Mouse (Mus musculus): ENCODE results near the gene Olfr67. TPM values are rescaled to one million over a fixed set of nuclear protein-coding genes. Genes with fewer than 3 reads are reported as not detected.
"Not testable (repeated sequence)": the region's sequence is repeated elsewhere in the genome, so short reads cannot be mapped to it uniquely, and the experiment has no call there.

Gene Olfr67
- not detected in 2 replicates for polyA plus RNA-seq (2012; rRNA removed)

DNA sequence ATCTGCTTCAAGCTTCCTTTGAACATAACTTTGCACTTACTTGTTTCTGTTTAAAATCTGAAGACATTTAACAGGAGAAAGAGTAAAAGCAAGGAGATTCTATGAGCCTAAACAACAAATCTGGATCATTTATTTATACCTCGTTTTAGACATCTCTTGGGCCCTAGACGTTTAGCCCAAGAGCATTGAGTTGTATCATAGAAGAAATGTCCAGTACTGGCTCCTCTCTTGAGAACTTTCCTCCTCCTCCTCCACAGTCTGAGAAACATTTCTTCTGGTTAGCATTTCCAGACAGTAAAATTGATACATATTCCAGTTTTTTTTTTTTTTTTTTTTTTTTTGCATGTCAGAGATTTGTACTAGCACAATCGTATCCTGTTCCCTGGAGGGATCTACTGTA lies at the start of gene Olfr67:
Gene Olfr67, minus strand, starts transcription at position 101 of the 400 bp plus-strand sequence.
- no peak for DNase-seq (ENCODE audit: low read depth)

GRCm38 (mm10) chr7:103840268-103840667 lies 48.6 kb upstream of the Olfr67 start, which contains the start of gene Hbb-bh2:
Gene Hbb-bh2, minus strand, starts transcription at chr7:103840520.
- no peak for DNase-seq (ENCODE audit: low read depth)

DNA sequence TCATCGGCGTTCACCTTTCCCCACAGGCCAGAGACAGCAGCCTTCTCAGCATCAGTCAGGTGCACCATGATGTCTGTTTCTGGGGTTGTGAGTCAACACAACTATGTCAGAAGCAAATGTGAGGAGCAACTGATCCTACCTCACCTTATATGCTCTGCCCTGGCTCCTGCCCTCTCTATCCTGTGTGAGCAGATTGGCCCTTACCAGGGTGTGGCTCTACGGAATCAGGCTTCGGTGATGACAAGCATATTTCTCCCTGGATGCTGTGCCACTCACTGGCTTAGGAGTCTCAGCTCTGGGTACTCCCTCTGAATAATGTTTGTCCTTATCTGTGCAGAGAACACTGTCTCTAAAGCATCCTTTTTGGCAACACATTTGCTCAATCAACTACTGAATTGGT lies 36.2 kb upstream of the Olfr67 start, which contains the start of gene Hbb-bs:
Gene Hbb-bs, minus strand, starts transcription at position 289 of the 400 bp plus-strand sequence.
- DNase-seq (ENCODE audit: low read depth): no peak

DNA sequence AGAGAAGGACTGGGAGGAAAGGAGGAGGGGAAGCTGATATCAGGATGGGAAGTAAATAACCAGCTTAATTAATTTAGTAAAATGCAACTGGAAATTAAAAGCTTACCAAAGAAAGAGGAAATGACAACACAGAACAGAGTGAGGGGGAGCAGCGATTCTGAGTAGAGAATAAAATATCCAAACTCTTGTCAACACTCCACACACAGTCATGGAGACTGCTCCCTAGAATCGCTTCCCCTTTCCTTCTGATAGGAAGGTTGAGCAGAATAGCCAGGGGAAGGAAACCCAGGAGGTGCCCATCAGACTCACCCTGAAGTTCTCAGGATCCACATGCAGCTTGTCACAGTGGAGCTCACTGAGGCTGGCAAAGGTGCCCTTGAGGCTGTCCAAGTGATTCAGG lies 35.5 kb upstream of the Olfr67 start:
- DNase-seq (ENCODE audit: low read depth): not testable (repeated sequence)

- no peak for DNase-seq (ENCODE audit: low read depth)
These were observed 34.8 kb upstream of the Olfr67 start for GRCm38 (mm10) chr7:103826255-103826887.

DNA sequence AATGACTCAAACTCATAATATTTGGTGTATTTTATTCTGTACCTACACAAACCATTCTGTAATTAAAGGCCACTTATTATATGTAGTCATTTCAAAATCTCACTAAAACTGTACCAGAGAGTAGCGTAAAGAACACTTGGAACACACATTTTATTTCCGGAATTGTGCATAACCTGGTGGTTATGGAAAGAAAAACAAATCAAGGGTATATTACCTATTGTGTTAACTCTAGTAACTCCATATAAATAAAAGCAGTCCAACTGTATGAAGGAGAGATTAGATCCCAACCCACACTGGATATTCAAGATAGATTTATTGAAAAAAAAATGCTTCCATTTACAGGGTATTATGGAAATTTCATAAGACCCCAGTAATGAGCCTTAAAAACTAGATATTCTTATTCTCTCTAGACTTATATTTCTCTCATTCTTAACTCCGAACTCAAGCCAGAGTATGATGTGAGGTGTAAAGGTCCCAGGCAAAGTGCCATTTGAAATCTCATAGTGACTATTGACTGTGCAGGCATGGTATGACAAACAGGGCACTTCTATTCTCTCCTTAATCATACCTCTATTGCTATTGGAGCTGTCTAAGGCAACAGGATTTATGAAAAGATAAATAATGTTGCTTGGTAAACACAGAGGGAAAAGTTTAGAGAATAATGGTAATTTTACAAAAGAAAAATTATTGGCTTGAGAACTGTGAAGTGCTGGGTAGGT lies 34.1 kb upstream of the Olfr67 start:
- DNase-seq (ENCODE audit: low read depth): no peak

GRCm38 (mm10) chr7:103824597-103824996 lies 33.0 kb upstream of the Olfr67 start:
- no peak for DNase-seq (ENCODE audit: low read depth)

- DNase-seq (ENCODE audit: low read depth): not testable (repeated sequence)
These were observed 23.5 kb upstream of the Olfr67 start for GRCm38 (mm10) chr7:103815085-103815484.

DNA sequence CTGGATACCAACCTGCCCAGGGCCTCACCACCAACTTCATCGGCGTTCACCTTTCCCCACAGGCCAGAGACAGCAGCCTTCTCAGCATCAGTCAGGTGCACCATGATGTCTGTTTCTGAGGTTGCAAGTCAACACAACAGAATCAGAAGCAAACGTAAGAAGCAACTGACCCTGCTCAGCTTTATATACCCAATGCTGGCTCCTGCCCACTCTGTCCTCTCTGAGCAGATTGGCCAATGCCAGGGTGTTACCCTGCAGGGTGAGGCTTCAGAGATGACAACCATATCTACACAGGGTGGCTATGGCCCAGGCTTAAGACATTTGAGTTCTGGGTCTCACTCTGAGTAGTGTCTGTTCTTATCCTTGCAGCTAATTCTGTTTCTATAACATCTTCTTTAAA lies 22.1 kb upstream of the Olfr67 start, which contains the start of gene Hbb-bt:
Gene Hbb-bt, minus strand, starts transcription at position 231 of the 400 bp plus-strand sequence.
- no peak for DNase-seq (ENCODE audit: low read depth)

DNA sequence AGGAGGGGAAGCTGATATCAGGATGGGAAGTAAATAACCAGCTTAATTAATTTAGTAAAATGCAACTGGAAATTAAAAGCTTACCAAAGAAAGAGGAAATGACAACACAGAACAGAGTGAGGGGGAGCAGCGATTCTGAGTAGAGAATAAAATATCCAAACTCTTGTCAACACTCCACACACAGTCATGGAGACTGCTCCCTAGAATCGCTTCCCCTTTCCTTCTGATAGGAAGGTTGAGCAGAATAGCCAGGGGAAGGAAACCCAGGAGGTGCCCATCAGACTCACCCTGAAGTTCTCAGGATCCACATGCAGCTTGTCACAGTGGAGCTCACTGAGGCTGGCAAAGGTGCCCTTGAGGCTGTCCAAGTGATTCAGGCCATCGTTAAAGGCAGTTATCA lies 21.5 kb upstream of the Olfr67 start:
- not testable (repeated sequence) for DNase-seq (ENCODE audit: low read depth)

DNA sequence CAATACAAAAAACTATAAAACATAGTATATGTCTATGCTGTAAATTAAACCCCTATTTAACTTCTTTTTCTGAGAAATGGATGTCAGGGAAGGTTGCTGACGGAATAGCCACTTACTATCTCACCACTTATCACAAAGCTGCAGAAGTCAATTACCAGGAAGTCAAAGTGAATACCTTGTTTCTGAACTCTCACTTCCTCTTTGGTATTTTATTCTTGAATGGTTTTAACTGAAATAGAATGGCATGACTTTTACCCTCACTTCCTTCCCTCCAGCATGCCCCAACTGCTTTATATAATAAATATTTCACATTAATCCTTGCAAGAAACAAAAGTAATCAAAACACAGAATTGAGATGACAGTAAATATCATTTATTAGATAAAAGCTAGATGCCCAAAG lies 20.6 kb upstream of the Olfr67 start:
- DNase-seq (ENCODE audit: low read depth): no peak

- DNase-seq (ENCODE audit: low read depth): no peak
These were observed 19.7 kb upstream of the Olfr67 start for GRCm38 (mm10) chr7:103811223-103811845.

GRCm38 (mm10) chr7:103810746-103811145 lies 19.1 kb upstream of the Olfr67 start:
- no peak for DNase-seq (ENCODE audit: low read depth)

DNA sequence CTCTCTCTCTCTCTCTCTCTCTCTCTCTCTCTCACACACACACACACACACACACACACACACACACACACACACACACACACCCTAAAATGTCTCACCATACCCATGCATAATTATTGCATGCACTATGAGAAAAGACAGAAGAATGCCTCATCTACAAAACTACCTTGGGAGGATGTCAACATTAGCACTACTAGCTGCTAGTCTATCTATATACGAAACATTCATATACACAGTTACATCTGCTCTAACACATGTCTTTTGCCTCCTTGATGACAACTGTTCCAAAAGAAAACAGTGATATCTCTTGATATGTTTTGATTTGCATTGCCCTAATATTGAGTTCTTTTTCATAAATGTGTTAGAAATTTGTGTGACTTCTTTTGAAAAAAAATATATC lies 18.7 kb upstream of the Olfr67 start:
- DNase-seq (ENCODE audit: low read depth): no peak

DNA sequence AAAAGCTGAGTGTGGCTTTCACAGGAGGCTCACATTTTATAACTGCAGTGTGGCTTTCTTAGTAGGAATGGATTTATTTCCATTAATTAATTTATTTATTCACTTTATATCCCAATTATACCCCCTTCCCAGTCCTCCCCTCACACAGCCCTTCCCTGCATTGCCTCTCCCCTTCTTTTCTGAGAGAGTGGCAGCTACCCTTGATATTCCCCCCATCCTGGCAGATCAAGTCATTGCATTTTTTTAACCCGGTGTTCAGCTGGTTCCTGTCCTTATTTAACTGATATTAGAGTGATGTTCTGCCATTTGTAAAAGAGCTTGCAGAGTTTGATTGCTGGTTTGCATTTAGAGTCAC lies 18.2 kb upstream of the Olfr67 start:
- no peak for DNase-seq (ENCODE audit: low read depth)

- DNase-seq (ENCODE audit: low read depth): no peak
These were observed 17.6 kb upstream of the Olfr67 start for GRCm38 (mm10) chr7:103808971-103809800.

GRCm38 (mm10) chr7:103808120-103808519 lies 16.5 kb upstream of the Olfr67 start:
- not testable (repeated sequence) for DNase-seq (ENCODE audit: low read depth)

GRCm38 (mm10) chr7:103806856-103807255 lies 15.2 kb upstream of the Olfr67 start:
- DNase-seq (ENCODE audit: low read depth): no peak

DNA sequence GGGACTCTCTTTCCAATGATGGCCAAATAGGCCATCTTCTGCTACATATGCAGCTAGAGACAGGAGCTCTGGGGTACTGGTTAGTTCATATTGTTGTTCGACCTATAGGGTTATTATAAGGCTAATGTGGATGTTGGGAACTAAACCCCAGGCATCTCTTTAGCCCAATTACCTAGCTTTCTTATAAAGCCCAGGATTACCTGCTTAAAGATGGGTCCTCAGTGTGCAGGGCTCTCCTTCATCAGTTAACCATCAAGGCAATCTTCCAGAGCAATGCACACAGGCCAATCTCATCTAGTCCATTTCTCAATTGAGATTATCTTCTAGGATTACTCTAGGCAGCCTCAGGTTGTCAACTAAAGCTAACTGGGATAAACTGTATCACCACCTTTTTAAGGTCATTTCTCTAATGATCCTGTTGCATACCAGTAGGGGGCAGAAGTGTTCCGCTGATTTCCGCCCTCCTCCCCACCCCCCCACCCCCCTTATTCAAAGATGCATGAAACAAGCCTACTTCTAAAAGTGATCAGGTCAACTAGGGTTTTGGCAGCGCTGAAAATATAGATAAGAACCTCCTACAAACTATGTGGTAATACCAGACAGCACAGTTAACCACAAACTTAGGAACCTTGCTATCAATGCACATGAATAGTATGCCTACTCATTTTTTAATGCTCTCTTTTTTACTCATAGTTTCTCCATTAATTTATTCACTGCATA lies 1.2 kb upstream of the Olfr67 start:
- DNase-seq (ENCODE audit: low read depth): no peak

GRCm38 (mm10) chr7:103779598-103779997 lies 12.0 kb downstream of the Olfr67 start, which contains the start of gene Olfr68:
Gene Olfr68, minus strand, starts transcription at chr7:103779698.
- DNase-seq (ENCODE audit: low read depth): no peak

DNA sequence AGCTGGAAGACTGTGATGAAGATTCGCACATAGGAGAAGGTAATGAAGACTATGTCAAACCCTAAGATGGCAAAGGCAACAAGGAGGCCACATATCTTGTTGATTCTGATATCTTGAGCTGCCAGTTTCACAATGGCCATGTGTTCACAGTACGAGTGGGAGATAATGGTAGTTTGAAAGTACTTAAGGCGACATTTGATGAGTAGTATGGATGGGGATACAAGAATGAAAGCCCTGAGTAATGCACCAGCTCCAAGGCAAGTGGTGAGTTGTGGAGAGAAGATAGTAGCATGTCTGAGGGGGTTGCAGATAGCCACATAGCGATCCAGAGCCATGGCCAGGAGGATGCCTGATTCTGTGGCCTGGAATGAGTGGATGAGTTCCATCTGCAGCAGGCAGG lies 14.0 kb downstream of the Olfr67 start:
- DNase-seq (ENCODE audit: low read depth): not testable (repeated sequence)
